In genomic region chr14:110616447-110616846, GRCm38 (mm10) we compare ENCODE assay signal across 27 mouse cellular contexts.
DNase-seq lines count a peak whose midpoint lies in the region; ATAC-seq lines count a peak whose summit lies in the region.
"Had no signal": no experiment of that assay in that cellular context is flagged by ENCODE, and none has a peak within 500 bp of the region (broad histone marks: within the 10 kb centered on the region; RNA-seq: fewer than 3 reads in every experiment).

No protein-coding gene starts in this region.

- 27% methylated on average over 1 of the region's 1 CpGs for WGBS in embryonic facial prominence, embryonic 14.5 days
- WGBS in limb, embryonic 12.5 days = 8% methylated on average over 1 of the region's 1 CpGs
- WGBS in forebrain, embryonic 13.5 days = 86% methylated on average over 1 of the region's 1 CpGs

- H3K4me2 ChIP-seq in embryonic facial prominence, embryonic 14.5 days (ENCODE audit: low read depth, low read length) = no peak overlapping the region
- no peak overlapping the region for H3K4me2 ChIP-seq in limb, embryonic 12.5 days
- no peak overlapping the region for H3K4me2 ChIP-seq in forebrain, embryonic 13.5 days
- H3K4me2 ChIP-seq: embryonic facial prominence, embryonic 15.5 days; forebrain, embryonic 15.5 days; heart, embryonic 12.5 days; heart, embryonic 15.5 days; hindbrain, embryonic 13.5 days had no signal

- no peak overlapping the region for H3K9ac ChIP-seq in embryonic facial prominence, embryonic 14.5 days (ENCODE audit: low read depth, low read length)
- no peak overlapping the region for H3K9ac ChIP-seq in limb, embryonic 12.5 days (replicated peaks)
- H3K9ac ChIP-seq in forebrain, embryonic 13.5 days = no peak overlapping the region
- H3K9ac ChIP-seq: embryonic facial prominence, embryonic 15.5 days; forebrain, embryonic 15.5 days; heart, embryonic 12.5 days; heart, embryonic 15.5 days; hindbrain, embryonic 13.5 days had no signal

- no peaks in the 10 kb centered on the region for H3K36me3 ChIP-seq in embryonic facial prominence, embryonic 14.5 days (ENCODE audit: control insufficient read depth, insufficient read depth, low read length)
- H3K36me3 ChIP-seq in limb, embryonic 12.5 days = no peaks in the 10 kb centered on the region
- H3K36me3 ChIP-seq in forebrain, embryonic 13.5 days (ENCODE audit: poor library complexity, severe bottlenecking) = no peaks in the 10 kb centered on the region
- H3K36me3 ChIP-seq: embryonic facial prominence, embryonic 15.5 days; forebrain, embryonic 15.5 days; heart, embryonic 12.5 days; heart, embryonic 15.5 days; hindbrain, embryonic 10.5 days; hindbrain, embryonic 13.5 days had no signal

- peak; percentile 10 for DNase-seq in embryo, embryonic 11 days
- DNase-seq in embryo, embryonic 9.5 days (ENCODE audit: extremely low spot score) = no peak
- DNase-seq in embryonic facial prominence, embryonic 14.5 days (ENCODE audit: low spot score) = peak; percentile 25
- DNase-seq in right cerebral cortex, postnatal 4 days = no peak
- DNase-seq: adrenal gland, adult 8-10 months; adrenal gland, postnatal 25 days; cerebellum, adult 11-12 months; cerebellum, adult 8-10 months; cerebellum, postnatal 10 days; cerebellum, postnatal 36 days; gastrocnemius, adult 2 months; gastrocnemius, postnatal 14 days; heart, adult 11 months; heart, postnatal 10 days; heart, postnatal 36 days had no signal

- no peaks in the 10 kb centered on the region for H3K4me1 ChIP-seq in embryonic facial prominence, embryonic 14.5 days (ENCODE audit: control insufficient read depth, insufficient read depth, low read length)
- H3K4me1 ChIP-seq in limb, embryonic 12.5 days (replicated peaks) = no peaks in the 10 kb centered on the region
- H3K4me1 ChIP-seq in forebrain, embryonic 13.5 days = no peaks in the 10 kb centered on the region
- H3K4me1 ChIP-seq: embryonic facial prominence, embryonic 15.5 days; forebrain, embryonic 15.5 days; heart, embryonic 12.5 days; heart, embryonic 15.5 days; hindbrain, embryonic 10.5 days; hindbrain, embryonic 13.5 days had no signal

- no peaks in the 10 kb centered on the region for H3K9me3 ChIP-seq in embryonic facial prominence, embryonic 14.5 days (ENCODE audit: control insufficient read depth, low read length)
- no peaks in the 10 kb centered on the region for H3K9me3 ChIP-seq in limb, embryonic 12.5 days
- no peaks in the 10 kb centered on the region for H3K9me3 ChIP-seq in forebrain, embryonic 13.5 days (replicated peaks)
- H3K9me3 ChIP-seq: embryonic facial prominence, embryonic 15.5 days; forebrain, embryonic 15.5 days; heart, embryonic 15.5 days; hindbrain, embryonic 10.5 days; hindbrain, embryonic 13.5 days had no signal

- H3K27me3 ChIP-seq in embryonic facial prominence, embryonic 14.5 days (replicated peaks; ENCODE audit: control insufficient read depth, insufficient read depth, low read length) = no peaks in the 10 kb centered on the region
- no peaks in the 10 kb centered on the region for H3K27me3 ChIP-seq in limb, embryonic 12.5 days
- no peaks in the 10 kb centered on the region for H3K27me3 ChIP-seq in forebrain, embryonic 13.5 days
- H3K27me3 ChIP-seq: embryonic facial prominence, embryonic 15.5 days; forebrain, embryonic 15.5 days; heart, embryonic 12.5 days; heart, embryonic 15.5 days; hindbrain, embryonic 13.5 days had no signal

- no peak overlapping the region for H3K4me3 ChIP-seq in embryonic facial prominence, embryonic 14.5 days (ENCODE audit: low read depth, low read length)
- H3K4me3 ChIP-seq in limb, embryonic 12.5 days (replicated peaks) = no peak overlapping the region
- H3K4me3 ChIP-seq in forebrain, embryonic 13.5 days = no peak overlapping the region
- H3K4me3 ChIP-seq: embryonic facial prominence, embryonic 15.5 days; forebrain, embryonic 15.5 days; gastrocnemius, adult 2 months; heart, embryonic 12.5 days; heart, embryonic 15.5 days; hindbrain, embryonic 10.5 days; hindbrain, embryonic 13.5 days had no signal

- ATAC-seq in embryonic facial prominence, embryonic 14.5 days (ENCODE audit: low read depth) = peak; percentile 55; the same call in 1 of the 2 replicates
- peak; percentile 90; the same call in 1 of the 2 replicates for ATAC-seq in limb, embryonic 12.5 days (ENCODE audit: insufficient number of reproducible peaks, insufficient read depth, low FRiP score, low TSS enrichment, low read depth)
- no peak for ATAC-seq in forebrain, embryonic 13.5 days
- ATAC-seq: activated CD4-positive, CD25-positive, alpha-beta regulatory T cell, adult 4 months; forebrain, embryonic 15.5 days; hindbrain, embryonic 16.5 days; inflammation-experienced regulatory T-cells, adult 6 months; intestine, embryonic 16.5 days had no signal

- H3K27ac ChIP-seq in embryonic facial prominence, embryonic 14.5 days (replicated peaks; ENCODE audit: low read depth, low read length) = no peak overlapping the region
- H3K27ac ChIP-seq in limb, embryonic 12.5 days = no peak overlapping the region
- H3K27ac ChIP-seq in forebrain, embryonic 13.5 days = no peak overlapping the region
- H3K27ac ChIP-seq: embryonic facial prominence, embryonic 15.5 days; forebrain, embryonic 15.5 days; gastrocnemius, adult 2 months; heart, embryonic 15.5 days; hindbrain, embryonic 10.5 days; hindbrain, embryonic 13.5 days had no signal

Comparison
In these comparisons a context has a peak if more than half of its experiments do, and no peak if none do; other contexts are left out.
1. DNase-seq: peak in embryo, embryonic 11 days (single experiment) and embryonic facial prominence, embryonic 14.5 days (single experiment); none in embryo, embryonic 9.5 days (single experiment) and right cerebral cortex, postnatal 4 days (single experiment).